Mouse (Mus musculus) retina, embryonic 14.5 days (tissue): ENCODE measurements around the gene Il9.

ENCODE experiments used
- DNase-seq: peaks from one replicate; pipeline ENCODE4 v3.0.0-alpha.2; 2015; ENCODE audit warnings: low spot score

The Il9 gene

GRCm38 (mm10) chr13:56471951-56472350 is 10.1 kb downstream of the Il9 start:
- DNase-seq: no peak

DNA sequence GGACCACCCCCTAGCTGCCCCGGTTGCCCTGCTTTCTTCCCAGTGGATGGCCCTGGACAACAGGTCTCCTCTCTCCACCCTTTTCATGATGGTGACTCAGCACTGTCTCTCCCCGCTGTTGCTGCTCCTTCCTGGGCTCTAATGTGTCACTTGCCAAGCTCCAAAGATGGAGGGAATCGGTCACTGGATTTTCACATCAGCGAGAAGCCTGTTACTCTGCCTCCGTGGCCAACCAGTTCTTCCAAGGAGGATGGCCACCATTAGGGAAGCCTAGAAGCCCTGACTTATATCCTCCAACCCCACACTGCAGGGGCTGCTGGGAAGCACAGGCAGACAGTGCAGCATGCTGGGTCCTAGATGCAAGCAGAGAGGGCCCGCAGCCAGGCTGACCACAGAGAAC is 10.8 kb downstream of the Il9 start:
- no peak for DNase-seq

DNA sequence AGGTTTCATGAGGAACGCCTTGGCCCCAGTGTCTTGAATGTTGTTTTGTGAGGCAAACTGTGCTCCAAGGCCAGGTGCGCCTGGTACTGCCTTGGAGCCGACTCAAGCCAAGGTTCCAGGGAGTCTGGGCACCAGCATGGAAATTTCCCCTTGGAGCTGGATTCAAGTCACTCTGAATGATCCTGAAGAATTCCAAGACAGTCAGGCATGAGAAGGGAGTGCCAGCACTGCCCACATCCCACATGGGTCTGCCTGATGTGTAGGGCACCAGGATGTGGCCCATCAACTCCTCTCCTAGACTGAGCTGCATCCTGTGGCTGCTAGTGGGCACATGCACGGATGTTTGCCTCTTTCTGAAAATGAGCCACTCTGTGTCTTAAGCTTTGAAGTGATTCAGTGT is 13.5 kb downstream of the Il9 start:
- DNase-seq: no peak

GRCm38 (mm10) chr13:56467786-56468185 is 14.3 kb downstream of the Il9 start:
- DNase-seq: no peak

DNA sequence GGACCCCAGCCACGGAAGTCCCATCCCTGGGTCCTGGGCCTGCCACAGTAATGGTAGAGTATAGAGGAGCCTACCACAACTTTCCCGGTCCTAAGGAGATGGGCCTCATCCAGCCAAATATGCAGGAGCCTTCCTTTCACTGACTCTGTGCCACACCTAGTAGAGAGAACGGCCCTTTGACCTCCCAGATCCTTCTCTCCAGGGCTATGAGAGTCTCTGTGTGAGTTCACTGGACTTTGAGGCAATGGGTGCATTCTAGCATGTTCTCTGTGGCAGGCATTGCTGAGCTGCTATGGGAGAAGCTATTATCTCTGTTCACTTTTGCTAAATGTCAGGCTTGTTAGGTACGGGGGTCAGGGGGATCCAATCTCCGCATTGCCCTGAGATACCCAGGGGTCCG is 18.3 kb downstream of the Il9 start:
- DNase-seq: no peak

GRCm38 (mm10) chr13:56463261-56463660 is 18.8 kb downstream of the Il9 start:
- no peak for DNase-seq

GRCm38 (mm10) chr13:56462791-56463190 is 19.3 kb downstream of the Il9 start:
- no peak for DNase-seq

- no peak for DNase-seq
Observed at GRCm38 (mm10) chr13:56461460-56461859, 20.6 kb downstream of the Il9 start.

GRCm38 (mm10) chr13:56458001-56458400 is 24.0 kb downstream of the Il9 start:
- no peak for DNase-seq

DNA sequence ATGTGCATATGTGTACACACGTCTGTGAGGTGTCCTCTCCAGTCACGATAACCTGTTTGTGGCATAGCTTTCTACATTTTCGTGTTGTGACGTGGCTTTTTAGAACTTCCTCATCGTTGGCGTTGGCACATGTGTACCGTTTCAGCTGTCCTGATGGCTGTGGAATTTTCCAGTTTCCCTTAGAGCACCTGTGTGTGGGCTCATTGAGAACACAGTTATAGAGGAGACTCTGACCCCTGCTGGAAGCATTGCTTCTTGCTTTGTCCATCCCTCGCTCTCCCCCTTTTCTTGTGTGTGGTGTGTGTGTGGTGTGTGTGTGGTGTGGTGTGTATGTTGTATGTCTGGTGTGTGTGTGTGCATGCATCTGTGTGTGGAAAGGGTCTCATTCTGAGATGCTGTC is 32.0 kb downstream of the Il9 start:
- DNase-seq: no peak

GRCm38 (mm10) chr13:56449239-56450030 is 32.6 kb downstream of the Il9 start:
- no peak for DNase-seq

GRCm38 (mm10) chr13:56444996-56445395 is 37.0 kb downstream of the Il9 start:
- no peak for DNase-seq

GRCm38 (mm10) chr13:56444112-56444511 is 37.9 kb downstream of the Il9 start:
- DNase-seq: no peak

- DNase-seq: no peak
Observed at GRCm38 (mm10) chr13:56443411-56443810, 38.6 kb downstream of the Il9 start.

- peak; percentile 32 for DNase-seq
Observed at GRCm38 (mm10) chr13:56438211-56439075, 43.6 kb downstream of the Il9 start, which contains the start of gene Slc25a48. TSS of gene Slc25a48 (plus strand) at chr13:56438355.

GRCm38 (mm10) chr13:56435615-56436287 is 46.3 kb downstream of the Il9 start:
- peak; percentile 47 for DNase-seq

- no peak for DNase-seq
Observed at GRCm38 (mm10) chr13:56434311-56434751, 47.7 kb downstream of the Il9 start.

DNA sequence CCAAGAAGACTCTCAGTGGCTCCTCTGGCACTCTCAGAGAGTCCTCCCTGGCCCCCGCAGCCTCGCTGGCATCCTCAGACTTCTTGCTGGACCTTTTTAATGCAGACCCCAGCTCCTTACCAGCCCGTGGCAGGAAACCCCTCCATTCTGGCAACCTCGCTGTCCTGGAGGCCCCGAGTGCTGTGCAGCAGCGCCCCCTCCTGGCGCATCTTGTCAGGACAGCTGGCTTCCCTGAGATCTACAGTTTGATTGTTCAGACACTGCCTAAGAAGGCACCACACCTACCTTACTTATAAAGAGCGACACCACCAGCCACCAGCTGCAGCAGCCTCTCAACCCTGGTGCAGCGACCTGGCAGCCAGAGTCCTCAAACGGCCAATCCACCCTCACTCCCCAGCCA is 48.6 kb downstream of the Il9 start:
- DNase-seq: peak; percentile 90

DNA sequence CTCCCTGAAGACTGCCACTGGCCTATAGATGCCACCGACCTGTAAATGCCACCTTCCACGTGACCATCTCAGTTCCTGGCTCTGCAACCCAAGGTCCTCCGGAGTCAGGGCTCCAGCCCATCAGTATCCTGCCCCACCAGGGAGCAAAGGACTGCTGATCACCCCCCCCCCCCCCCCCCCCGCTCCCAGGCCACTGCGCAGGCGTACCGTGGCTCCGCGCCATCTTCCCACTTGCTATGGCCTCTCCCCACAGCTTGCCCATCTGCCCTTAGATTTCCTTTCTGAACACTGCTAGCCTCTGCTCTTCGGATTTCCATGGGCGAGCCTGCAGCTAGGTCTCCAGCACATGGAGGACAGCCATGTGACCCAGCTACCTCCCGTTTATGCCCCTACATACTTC is 49.5 kb downstream of the Il9 start:
- DNase-seq: no peak
